Mouse (Mus musculus) kidney, postnatal 14 days (tissue): ENCODE data around the gene Gng8.

Source experiments
- DNase-seq: peaks from one replicate; pipeline ENCODE4 v3.0.0; 2022; ENCODE audit warnings: mixed read lengths

The Gng8 gene

DNA sequence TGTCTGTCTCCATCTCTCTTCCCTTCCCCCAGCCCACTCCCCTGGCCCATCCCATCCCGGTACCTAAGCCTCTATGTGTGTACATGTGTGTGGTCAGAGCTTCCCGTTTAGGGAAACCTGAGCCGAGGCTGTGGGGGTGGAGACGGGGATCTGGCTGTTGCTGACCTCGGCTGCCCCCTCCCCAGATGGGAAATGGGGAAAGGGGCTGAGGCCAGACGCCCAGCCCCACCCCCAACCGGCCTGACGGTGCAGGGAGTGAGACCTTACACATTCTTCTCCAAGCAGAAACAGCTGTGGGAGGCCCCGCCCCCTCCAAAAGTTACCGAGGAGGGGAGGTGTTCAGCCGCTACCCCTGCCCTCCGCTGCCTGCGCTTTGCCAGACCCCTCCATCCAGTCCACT is 15.0 kb upstream of the Gng8 start:
- peak; percentile 44 for DNase-seq

DNA sequence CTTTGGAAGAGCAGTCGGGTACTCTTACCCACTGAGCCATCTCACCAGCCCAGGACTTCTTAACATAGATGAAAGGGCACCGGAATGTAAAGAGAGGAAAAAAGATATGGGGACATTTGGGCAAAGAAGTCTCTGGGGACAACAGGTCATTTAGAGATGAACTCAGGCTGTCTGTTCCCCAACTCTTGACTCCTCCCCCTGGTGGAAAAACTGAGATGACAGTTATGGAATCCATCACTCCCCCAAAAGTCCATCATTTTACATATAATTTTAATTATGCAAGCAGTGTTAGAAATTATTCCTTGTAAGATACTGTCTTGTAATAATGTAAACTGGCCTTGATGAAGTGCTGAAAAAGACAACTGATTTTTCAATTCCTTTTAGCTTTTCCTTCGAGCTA is 13.9 kb upstream of the Gng8 start:
- no peak for DNase-seq

DNA sequence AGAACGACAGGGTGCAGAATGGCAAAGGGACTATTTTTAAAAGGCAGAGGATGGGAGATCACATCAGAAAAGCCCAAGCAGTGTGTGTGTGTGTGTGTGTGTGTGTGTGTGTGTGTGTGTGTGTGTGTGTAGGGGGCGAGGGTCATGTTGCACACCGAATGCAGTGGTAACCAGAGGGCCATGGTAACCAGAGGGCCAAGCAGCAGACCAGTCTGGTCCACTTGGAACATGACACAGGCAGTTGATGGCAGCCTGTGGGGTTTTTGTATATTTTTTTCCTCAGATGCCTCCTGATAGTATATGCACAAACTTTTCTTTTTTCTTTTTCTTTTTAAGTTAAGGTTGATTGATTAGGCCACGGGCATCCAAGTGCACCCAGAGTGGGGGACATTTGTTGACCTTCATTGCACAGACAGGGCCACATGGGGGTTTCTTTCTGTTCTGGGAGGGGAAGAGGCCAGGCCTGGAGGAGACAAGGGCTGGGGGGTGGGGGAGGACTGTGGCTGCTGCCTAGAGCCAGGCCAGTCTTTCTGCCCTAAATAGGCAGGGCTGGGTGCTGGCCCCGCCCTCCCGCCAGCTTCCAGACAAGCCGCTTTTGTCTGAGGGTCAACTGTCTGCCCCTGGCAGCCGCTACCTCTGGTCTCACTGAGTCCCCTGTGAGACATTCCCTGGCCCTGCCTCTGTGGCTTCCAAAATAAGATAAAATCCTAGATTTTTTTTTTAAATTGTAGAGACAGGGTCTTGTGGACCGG is 11.6 kb upstream of the Gng8 start:
- DNase-seq, result peak; percentile 47

DNA sequence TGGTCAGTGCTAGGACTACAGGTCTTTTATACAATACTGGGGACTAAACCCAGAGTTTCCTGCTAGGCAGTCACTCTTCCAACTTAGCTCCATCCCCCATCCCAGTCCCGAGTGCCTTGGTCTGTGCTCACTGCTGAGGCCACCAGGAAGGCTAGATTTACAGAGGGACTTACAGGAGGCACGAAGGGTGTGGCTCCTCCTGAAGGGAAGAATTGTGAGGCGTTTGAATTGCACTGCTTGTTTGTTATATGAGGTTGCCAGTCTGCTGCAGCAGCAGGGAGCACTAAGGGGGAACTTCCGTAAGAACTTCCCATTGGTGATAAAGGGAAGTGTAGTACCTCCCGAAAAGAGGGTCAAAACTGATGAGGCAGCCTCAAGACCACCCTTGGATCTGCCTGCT is 11.0 kb upstream of the Gng8 start:
- no peak for DNase-seq

DNA sequence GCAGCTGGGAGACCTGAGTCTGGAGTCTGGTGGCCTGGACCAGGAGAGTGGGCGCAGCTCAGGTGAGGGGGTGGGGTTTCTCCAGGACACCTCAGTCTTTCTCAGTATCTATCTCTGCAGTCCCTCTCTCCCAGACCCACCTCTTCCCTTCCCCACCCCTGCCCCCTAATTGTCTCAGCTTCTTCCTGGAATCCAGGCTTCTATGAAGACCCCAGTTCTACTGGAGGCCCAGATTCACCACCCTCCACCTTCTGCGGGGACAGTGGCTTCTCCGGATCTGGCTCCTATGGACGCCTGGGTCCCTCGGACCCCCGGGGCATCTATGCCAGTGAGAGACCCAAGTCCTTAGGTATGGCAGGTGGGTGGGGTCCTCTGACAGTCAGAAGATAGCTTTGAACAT is 8.4 kb upstream of the Gng8 start:
- DNase-seq, result no peak

DNA sequence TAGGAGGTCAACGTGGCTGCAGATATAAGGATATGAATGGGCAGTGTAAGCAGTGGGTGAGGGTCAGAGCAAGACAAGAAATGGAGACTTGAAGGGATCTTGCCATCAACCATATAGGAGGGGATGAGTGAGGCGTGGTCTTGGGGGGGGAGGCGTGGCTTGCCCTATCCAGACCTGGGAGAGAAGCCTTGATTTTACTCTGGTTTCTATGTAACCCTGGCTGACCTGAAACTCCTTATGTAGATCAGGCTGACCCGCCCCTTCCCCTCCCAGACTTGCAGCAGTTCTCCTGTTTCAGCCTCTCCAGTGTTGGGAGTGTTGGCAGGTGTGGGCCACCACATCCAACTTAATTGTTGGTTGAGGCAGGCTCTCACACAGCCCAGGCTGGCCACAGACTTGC is 7.3 kb upstream of the Gng8 start:
- no peak for DNase-seq

DNA sequence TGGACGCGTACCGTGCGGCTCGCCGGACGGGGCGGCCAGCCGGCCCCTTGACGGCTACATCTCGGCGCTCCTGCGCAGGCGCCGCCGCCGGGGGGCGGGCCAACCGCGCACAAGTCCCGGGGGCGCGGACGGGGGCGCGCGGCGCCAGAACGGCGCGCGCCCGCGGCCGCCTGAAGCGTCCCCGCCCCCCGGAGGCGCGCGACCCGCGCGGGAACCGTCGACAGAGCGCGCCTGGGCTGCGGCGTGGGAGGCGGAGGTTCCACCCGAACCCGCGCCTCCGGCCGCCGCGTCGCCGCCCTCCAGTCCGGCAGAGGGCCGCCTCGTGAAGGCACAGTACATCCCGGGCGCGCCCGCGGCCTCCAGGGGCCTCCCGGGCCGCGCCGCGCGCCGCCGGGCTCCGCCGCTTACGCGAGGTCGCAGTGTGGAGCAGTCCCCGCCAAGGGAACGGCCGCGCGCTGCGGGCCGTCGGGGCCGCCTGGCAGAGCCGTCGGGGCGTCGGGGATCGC is 6.3 kb upstream of the Gng8 start:
- DNase-seq, result peak; percentile 35

DNA sequence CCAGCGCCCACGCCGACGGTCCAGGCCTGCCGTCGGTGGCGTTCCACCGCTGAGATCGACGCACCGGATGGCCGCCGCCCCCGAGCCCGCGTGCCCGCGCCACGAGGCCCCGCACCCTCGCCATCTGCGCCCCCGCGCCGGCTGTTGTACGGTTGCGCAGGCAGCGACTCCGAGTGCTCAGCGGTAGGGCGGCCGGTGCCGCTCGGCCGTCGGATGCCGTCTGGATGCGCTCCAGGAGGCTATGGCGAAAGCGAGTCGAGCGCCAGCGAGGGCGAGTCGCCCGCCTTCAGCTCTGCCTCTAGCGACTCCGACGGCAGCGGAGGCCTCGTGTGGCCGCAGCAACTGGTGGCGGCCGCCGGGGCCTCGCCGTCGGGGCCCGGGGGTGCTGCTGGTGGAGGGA is 5.7 kb upstream of the Gng8 start:
- no peak for DNase-seq

DNA sequence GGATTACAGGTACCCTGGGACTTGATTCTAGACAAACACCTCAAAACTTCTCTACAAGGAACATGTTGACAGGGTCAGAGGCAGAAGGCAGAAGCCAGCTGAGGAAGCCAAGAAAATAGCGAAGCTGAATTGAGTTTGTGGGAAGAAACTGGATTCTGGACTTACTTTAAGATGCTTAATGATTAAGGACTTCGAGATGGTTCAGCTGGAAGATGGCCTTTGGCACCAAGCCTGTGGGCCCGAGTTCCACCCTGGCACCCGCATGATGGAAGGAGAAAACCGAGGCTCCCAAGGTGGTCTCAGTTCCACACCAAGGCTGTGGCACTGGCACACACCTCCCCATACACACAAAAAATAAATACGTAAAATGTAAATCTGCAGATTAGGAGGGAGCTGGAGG is 1.1 kb upstream of the Gng8 start:
- peak; percentile 48 for DNase-seq

DNA sequence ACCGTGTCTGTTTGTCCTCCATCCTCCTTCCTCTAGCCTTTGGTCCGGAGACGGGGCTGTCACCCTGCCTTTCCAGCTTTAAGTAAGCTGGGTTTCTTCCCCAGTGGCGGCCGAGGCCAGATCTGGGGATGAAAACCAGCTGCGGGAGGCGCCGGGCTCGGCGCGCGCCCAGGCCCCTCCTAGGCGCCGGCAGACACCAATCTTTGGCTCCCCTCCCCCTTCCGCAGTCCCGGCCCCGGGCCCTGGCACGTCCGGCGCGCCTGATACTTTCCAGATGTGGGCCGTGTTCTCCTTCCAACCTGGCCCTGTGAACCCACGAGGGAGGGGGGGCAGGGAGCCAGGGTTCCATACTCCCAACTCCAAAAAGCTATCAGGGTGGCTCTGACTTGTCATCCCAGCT is 642 bp upstream of the Gng8 start:
- peak; percentile 89 for DNase-seq

DNA sequence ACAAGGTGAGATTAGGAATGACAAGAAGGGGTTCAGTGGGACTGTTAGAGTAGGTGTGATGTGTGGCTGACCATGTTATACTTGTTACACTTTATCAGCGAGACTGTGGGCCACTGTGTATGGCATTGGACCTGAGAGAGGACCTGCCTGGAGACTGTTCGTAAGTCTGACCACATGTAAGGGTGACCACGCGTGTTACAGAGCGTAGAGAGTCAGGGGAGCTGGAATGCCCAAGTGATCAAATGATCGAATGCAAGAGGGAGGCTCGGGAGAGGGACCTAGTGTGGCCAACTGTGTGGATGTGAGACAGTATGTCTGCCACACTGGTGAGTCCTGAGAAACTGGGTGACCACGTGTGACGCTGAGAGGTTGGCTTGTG is 755 bp downstream of the Gng8 start:
- no peak for DNase-seq

DNA sequence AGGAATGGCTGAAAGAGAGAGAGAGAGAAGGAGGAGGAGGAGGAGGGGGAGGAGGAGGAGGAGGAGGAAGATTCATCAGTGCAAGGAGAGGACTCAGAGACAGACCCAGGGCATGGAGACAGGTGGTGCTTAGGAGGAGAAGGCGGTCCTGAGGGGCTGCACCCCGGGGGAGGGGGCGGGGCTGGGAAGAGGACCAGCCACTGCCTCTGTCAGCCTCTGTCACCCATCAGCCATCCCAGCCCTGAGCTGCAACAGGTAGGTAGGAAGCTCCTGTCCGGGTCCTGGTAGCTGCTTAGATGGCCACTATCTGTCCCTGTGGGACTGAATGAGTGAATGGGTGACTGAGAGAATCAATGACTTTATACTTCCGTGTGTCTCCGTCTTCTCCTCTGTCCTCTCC is 2.0 kb downstream of the Gng8 start:
- no peak for DNase-seq

DNA sequence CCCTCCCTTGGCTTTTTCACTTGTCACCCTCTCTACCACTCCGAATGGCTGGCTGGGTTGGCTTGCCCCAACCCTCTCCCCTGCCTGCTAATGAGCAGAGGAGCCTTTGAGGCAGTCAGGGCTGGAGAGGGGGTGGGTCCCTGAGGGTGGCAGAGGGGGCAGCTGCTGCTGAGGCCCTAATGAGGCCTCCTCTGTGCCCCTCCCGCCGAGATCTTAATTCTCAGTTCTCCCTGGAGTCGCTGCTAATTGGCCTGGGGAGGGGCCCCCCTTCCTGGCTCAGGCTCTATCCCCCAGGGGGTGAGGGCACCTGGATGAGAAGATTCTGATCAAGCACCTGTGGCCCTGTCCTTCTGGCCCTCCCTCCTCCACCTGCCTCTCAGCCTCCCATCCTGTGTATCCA is 2.7 kb downstream of the Gng8 start:
- DNase-seq, result no peak

DNA sequence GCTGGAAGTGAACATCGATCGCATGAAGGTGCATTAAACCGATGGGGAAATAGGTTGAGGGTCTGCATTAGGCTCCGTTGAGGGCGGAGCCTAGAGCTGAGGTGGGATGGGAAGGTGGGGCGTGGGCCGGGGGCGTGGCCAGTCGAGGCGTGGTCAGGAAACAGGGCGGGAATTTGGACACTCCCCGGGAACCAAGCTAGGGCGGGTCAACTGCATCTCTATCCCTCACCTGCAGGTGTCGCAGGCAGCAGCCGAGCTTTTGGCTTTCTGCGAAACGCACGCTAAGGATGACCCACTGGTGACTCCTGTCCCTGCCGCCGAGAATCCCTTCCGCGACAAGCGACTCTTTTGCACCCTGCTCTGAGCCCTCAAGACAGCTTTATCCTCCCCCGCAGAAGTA is 3.4 kb downstream of the Gng8 start:
- peak; percentile 82 for DNase-seq

DNA sequence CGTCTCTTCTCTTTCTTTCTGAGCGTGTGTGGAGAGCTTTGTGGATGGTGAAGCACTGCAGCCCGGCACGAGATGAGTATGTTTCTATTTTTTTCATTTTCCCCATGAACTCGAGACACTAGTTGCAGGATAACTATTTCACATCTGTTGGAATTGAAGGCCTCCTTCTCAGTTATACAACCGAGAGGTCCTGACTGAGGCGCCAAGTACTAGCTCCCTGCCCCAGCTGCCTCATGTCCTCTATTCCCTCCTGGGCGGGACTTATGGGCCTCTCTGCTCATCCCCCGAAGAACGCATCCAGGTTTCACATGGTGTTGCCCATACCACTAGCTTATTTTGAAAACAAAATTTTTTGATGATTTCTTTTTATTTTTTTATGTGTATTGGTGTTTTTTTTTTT is 3.9 kb downstream of the Gng8 start:
- DNase-seq, result no peak

DNA sequence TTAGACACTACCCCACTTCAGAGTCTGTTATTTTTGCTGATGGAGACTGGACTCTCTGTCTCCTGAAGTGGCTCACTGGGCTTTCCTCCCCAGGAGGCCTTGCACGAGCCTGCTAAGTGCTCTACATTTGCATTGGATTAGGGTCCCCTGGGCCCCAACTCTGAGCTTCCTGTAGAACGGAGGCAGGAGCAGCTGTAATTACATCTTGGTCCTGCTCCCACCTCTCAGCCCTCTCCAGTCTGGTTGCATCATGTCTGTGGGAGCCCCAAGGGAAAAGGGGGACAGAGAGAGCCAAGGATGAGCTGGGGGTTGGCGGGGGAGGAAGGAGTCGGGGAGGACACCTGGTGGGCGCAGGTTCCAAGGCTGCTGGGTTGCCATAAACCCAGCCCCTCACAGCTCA is 8.9 kb downstream of the Gng8 start:
- no peak for DNase-seq

DNA sequence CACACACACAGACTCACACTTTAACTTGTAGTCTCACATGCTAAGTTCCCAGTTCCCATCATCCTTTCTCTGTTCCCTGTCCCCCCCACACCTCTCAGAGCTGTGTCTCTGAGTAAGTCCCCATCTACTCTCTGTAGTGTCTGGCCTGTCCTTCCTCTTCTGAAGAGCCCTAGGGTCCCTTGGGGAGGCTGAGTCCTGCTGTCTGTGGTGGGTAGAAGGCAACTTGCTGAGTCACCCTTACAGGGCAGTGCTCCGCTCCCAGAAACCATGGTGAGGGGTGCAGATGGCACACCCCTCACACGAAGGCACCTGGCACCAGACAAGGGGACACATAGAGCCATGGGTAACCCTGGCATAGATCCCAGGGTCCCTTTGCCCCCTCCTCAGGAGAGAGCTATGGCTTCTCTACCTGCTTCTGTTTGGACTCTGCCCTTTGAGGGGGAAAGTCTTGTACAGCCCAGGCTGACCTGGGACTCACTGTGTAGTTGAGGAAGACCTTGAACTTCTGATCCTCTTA is 11.9 kb downstream of the Gng8 start:
- no peak for DNase-seq

DNA sequence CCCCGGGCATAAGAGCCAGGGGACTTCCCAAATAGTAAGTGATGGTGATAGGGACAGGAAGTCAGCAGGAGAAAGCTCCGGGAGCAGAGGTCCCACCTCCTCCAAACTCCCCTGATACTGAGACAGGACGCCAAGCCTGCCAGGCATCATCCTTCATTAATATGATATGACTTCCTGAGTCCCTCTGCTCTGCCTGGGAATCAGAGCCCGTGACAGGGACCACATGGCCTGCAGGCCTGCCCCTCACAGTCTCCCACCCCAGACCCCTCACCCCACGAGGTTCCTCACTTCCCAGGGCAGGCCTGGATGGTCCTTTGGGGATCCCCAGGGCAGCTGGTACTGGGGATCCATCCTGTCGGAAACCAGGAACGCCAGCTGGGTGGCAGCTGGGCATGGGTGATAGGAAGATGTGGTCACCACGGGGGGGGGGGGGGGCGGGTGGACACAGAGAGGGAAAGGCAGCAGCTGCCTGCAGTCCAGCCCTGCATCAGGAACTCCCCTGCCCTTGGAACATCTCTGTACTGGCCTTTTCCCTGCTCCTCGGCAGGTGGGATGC is 12.6 kb downstream of the Gng8 start:
- DNase-seq, result no peak

DNA sequence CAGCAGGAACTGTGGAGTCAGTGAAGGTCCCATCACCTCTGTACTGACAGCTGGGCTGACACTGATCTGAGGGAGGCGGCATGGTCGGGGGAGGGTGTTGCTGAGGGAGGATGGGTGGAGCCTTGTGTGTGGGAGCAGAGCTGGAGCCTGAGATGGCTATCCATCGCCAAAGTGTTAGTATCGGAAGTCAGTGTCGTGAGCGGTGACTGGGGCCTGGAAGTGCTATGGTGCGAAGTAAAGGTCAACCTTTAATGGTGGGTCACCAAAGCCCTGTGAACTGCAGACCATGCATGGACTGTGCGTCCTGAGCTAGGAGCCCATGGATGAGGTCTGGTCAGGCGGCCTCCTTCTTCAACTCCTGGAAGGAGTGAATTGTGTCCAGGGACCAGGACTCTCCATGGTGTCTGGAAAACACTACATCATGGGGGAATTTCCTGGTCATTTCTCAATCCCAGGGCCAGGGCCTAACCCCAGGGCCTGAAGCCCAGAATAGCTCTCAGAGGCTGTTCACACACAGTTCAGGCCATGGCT is 14.0 kb downstream of the Gng8 start:
- no peak for DNase-seq

DNA sequence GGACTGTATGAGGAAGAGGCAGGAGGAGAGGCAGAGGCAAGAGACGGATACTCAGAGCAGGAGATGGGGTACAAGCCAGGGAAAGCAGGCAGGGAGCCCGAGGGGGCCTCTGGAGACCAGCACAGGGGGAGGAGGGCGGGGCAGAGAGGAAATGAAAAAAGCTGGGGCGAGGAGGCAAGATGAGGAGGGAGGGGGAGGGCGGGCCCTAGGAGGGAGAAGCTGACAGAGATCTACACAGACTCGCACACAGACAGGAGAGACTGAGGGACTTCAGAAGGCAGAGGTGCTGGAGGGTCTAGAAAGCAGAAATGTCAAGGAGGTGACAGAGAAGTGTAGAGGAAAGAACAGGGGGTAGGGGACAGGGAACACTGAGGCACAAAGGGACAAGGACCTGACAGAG is 14.7 kb downstream of the Gng8 start, which contains the start of gene Ptgir:
Ptgir (plus strand) TSS at position 210 of the 400 bp plus-strand sequence.
- DNase-seq, result peak; percentile 59

DNA sequence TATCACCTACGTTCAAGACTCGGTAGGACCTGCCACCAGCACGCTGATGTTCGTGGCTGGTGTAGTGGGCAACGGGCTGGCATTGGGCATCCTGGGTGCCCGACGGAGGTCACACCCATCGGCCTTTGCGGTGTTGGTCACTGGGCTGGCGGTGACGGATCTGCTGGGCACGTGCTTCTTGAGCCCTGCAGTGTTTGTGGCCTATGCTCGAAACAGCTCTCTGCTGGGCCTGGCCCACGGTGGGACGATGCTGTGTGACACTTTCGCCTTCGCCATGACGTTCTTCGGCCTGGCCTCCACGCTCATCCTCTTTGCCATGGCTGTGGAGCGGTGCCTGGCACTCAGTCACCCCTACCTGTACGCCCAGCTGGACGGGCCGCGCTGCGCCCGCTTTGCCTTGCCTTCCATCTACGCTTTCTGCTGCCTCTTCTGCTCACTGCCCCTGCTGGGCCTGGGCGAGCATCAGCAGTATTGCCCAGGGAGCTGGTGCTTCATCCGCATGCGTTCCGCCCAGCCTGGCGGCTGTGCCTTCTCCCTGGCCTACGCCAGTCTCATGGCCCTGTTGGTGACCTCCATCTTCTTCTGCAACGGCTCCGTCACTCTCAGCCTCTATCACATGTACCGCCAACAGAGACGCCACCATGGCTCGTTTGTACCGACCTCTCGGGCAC is 15.4 kb downstream of the Gng8 start:
- DNase-seq, result no peak

DNA sequence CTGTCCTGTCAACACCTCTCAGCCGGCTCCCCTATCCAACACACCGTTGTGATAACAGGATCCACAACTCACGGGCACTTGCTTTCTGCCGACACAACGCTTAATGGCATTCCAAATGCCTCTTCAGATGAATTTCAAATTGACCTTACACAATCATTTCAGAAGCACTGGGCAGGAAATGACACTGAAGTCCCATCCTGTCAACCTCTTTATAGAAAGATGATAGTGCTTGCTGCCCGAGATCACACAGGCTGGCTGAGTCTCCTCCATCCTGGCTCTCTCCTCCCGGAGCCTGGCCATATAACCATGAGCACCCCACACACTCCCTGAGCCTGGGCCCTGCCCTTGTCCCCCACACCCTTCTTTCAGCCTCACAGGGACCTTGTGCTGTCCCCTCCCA is 16.3 kb downstream of the Gng8 start:
- no peak for DNase-seq

DNA sequence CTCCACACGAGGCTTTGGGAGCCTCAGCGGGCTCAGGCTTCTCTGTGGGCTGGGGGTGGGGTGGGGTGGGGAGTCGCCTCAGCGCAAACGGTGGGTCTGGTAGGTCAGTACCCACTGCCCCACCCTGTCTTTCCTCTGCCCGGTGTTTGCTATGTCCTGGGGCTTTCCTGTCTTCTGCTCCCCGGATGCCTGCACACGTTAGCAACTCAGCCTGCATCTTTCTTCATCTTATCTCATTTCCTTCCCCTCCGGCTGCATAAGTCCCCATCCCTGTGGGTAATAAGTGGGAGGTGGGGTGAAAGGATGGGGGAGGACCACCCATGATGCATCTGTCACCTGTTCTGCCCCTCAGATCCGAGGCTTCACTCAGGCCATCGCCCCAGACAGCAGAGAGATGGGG is 16.8 kb downstream of the Gng8 start:
- no peak for DNase-seq

DNA sequence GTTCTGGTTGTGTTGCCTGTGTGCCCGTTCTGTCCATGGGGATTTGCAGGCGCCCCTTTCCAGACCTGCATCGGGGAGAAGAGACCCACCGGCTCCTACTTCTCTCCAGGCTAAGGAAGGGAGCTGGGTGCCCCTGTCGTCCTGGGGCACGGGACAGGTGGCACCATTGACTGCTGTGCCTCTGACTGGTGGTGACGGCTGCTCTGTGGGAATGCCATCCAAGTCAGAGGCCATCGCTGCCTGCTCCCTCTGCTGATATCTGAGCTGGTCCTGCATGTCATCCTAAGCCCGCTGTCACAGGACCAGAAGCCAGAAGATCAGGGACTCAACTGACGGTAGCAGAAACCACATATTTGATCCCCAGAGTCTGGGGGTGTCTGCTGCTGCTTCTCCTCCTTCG is 17.3 kb downstream of the Gng8 start:
- DNase-seq, result no peak
